Mouse (Mus musculus): ENCODE measurements at regions not wholly inside any gene's neighbourhood (a gene's known extent, or its start where the extent isn't known, plus 50 kb on each side); places are given as distances from the start of the nearest gene placed in this dataset.

DNA sequence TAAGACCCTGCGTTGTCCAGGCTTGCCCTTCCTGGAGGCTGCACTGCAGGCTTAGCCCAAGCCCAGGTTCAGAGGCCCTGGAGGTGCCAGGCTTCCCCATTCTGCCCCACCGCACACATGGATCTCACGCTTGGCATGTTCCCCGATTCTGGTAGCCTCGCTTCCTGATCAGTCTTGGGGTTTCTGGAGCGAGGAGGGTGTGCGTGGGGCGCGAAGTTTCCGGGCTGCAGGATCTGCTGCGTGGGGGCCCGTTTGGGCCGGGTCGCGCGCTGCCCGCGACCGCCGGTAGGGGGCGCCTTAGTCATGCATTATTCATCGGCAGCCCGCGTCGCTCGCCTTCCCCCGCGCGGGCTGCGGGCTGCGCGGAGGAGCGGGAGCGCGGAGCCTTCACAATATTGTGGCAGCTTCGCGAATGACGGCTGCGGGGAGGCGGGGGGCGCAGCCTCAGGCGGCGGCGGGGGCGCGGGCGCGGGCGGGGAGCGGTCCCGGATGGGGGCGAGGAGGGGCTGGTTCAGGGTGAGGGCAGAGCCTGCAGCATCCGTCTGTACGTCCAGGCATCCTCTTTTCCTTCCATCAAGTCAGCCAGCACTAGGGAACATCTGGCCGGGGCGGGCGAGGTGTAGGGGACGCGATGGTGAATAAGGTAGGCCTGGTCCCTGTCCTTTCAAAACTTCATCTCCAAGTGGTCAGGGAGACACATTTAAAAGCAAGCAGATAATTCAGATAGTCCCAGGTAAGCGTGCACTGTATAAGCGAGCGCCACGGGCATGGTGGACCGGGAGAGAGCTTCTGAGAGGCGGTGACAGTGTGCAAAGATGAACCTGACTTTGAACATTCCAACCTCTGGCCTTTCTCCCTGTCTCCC lies 61.4 kb upstream of the Casz1 start:
- TF ChIP-seq HCFC1 (IDR thresholded peaks at IDR 0.05; ENCODE audit: borderline replicate concordance, insufficient read depth, low read length) (no peak), MAFK (IDR thresholded peaks at IDR 0.05; ENCODE audit: insufficient read depth, low read depth, low read length) (no peak), ZNF384 (IDR thresholded peaks at IDR 0.05; ENCODE audit: low read depth, low read length) (no peak), CHD2 (IDR thresholded peaks at IDR 0.05; ENCODE audit: low read depth, low read length) (no peak)

Data from ES-E14 (cell line).